Mouse (Mus musculus) kidney, adult 2 months (tissue): Measurements from ENCODE around the gene Nfatc3.

Source experiments
- CTCF ChIP-seq: fragments of 200-500 bp; conservative IDR thresholded peaks from 2 replicates; pipeline ENCODE4 v1.5.1; 2011; ENCODE audit warnings: low read depth, mild to moderate bottlenecking, control low read depth, low read length, moderate library complexity, mixed read lengths; ENCODE audit not compliant: insufficient read depth, insufficient read length
- POLR2A ChIP-seq: fragments of 200-500 bp; IDR thresholded peaks from one replicate; pipeline ENCODE4 v1.6.1; 2011; ENCODE audit warnings: low read depth, low read length, control low read depth

DNA sequence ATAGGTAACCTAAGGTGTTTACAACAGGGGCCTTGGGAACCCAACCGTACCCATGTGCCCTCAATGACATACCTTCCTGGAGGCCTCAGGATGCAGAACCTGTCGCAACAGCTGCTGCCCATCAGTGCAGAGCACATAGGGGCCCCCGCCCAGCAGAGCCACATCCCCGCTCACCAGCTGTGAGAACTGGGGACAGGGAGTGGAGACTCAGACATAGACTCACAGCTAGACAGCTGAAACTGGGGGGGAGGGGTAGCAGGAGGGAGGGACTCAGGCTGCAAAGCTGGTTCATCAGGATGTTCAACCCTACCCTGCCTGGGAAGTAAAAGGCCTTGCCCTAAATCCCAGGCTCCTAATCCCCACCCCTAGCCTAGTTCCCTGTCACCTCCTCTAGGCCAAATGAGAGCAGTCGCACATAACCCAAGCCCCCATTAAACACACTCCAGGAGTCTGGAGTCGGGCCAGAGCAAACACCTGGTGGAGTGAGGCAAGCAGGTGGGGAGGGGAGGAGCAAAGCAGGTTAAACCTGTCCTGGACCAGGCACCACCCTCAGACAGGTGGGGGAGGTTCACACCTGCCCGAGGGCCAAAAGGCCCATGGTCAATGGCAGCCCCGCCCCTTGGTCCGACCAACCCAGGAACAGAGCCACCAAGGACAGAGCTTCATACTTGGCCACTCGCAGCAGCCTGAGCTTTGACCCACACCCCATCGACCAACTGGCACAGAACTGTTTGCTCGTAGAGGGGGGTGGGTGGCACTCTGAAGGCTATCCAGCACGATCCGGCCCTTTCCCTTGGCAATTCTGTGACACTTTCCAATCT lies 76.3 kb downstream of the Nfatc3 start:
- TF ChIP-seq POLR2A (peak; percentile 67), CTCF (no peak)
